Mouse (Mus musculus) layer of hippocampus, postnatal 36 days (tissue): ENCODE measurements at regions not wholly inside any gene's neighbourhood (a gene's known extent, or its start where the extent isn't known, plus 50 kb on each side); places are given as distances from the start of the nearest gene placed in this dataset.

Experiments used
- DNase-seq, 2 experiments: peaks; one replicate each; pipeline ENCODE4 v3.0.0; 2022

DNA sequence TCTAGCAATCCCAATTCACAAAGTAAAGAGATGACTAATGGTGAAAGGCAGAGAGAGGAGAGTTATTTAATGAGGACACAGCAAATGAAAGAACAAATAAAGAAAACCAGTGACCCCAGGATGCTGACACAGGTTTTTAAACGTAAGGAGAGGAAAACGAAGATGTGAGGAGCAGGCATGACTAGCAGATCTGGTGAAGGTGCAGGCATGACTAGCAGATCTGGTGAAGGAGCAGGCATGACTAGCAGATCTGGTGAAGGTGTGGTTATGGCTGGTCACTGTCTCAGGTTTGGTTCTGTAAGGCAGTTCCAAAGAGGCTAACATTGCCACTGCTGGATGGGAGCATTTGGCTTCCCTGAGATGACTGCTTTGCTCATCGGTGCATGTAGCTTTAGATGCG lies 57.0 kb downstream of the Mbl2 start:
- no peak for DNase-seq

DNA sequence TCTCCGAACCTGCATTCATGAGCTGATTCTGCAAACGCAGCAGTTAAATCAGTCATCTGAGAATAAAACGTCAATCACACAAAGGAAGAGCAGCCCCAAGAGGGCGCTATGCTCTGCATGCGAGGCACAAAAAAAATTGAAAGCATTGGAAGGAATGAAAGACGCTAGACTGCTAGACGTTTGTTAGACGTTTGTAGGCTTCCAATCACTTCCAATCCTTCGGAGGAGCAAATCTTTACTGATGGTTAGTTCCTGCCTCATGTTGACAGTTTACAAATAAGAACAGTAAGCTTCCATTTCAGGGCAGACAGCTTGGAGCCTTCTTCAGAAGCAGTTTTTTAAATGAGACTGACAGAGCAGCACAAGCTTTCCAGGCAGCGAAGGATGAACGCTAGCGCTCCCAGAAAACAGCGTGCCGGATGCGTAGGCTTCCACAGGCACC lies 62.5 kb downstream of the Mbl2 start:
- DNase-seq, result peak; percentile 9 to 22

DNA sequence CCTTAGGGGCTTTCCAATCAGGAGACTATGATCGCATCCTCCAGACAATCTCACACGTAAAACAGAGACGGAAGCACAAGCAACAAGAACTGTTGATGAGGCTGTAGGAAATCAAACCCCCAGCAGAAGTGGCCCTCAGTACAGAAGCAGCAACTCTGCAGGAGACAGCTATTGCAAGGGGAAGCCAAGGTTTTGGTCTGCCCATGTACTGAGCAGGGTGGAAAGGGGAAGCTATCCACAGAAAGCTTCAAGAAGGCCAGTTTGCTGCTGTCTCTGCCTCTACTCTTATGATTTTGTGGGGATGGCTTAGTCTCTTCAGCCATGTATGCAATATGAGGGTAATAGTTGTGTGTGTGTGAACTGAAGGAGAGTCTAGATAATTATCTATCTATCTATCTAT lies 63.3 kb downstream of the Mbl2 start:
- DNase-seq, result no peak

- no peak for DNase-seq
These were observed 66.8 kb downstream of the Mbl2 start for GRCm38 (mm10) chr19:30299536-30299935.

DNA sequence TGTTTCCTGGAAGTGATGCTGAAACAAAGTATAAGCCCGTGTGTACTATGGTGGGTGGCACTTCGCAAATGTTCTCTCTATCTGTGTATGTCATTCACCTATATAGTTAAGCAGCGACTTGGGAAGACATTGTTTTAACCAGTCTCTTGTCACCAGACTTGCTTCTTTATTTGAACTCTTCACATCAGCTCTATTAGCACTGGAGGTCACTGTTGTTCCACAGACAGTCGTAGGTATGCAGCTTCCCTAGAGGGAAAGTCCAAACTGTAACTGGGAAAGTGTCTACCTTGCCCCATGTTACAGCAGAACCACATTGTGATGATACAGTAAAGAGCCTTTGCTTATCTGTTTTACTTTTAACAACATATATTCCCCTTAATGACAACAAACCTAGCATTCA lies 69.5 kb downstream of the Mbl2 start:
- no peak for DNase-seq

GRCm38 (mm10) chr19:30306379-30306778 lies 73.6 kb downstream of the Mbl2 start:
- peak in 1 of 2 experiments; percentile 12 for DNase-seq

- no peak for DNase-seq
These were observed 74.2 kb downstream of the Mbl2 start for GRCm38 (mm10) chr19:30306919-30307318.

DNA sequence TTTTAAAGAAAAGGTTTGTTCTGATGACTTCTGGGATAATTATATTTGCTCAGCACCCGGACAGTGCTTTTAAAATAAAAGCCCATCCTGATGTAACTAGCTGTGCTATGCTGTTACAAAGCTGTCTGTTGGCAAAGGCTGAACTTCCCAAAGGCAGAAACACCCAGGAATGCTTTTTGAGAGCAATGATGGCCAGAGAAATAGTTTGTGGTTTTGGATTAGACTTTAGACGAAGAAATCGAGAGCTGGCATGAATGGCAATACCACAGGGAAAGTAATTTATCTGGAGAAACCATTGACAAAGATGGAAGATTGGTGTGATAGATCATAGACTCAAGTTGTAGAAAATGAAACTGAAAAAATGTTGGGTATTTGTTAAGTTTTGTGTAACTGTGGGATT lies 84.6 kb downstream of the Mbl2 start:
- DNase-seq, result no peak

GRCm38 (mm10) chr19:30327693-30328092 lies 95.0 kb downstream of the Mbl2 start:
- DNase-seq, result no peak

DNA sequence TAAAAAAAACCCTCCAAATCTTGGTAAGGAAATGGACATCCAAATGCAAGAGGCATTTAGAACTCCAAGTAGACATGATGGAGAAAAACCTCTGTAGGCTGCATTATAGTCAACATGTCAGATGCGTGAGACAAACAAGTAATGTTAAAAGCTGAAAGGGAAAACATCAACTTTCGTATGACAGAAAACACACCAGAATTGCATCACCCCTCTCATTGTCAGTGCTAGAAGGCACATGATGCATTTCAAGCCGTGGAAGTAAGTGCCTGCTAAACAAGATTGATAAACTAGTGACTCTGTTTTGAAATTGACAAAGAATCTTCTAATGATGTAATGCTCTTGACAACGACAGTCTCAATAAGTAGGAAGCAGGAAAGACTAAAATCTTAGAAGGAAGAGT lies 96.1 kb downstream of the Mbl2 start:
- no peak for DNase-seq

DNA sequence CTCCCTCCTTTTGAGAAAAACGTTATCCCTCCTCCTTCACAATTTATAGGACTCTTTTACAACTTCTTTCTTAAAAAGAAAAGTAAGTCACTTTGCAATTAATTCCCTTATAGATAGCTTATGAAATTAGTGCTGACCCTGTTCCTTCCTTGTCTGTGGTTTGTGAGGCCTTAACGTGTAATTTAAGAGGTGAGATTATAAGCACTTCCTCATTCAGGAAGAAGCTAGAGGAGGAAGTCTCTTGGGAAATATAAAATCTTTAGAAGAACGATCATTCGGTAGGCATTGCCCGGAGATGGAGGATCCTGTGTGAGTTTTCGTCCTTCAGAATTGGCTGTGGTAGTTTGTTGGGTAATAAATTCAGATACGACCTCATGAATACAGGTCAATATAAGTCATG lies 98.0 kb downstream of the Mbl2 start:
- DNase-seq, result no peak

GRCm38 (mm10) chr19:30331850-30332249 lies 99.1 kb downstream of the Mbl2 start:
- no peak for DNase-seq

DNA sequence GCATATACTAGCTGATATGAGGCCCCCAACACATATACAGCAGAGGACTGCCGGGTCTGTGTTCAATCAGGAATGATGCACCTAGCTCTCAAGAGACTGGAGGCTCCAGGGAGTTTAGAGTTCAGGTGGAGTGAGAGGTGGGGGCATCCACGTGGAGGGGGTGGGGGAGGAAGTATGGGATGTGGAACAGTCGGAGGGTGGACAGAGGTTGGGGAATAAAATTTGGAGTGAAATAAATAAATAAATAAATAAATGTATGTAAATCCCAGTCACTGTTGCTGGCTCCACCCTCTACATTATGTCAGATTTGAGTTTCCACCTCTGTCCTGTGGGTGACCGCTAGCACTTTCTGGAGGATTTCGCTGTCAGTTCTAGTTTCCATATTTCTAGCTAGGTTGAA lies 111.7 kb downstream of the Mbl2 start:
- DNase-seq, result no peak

DNA sequence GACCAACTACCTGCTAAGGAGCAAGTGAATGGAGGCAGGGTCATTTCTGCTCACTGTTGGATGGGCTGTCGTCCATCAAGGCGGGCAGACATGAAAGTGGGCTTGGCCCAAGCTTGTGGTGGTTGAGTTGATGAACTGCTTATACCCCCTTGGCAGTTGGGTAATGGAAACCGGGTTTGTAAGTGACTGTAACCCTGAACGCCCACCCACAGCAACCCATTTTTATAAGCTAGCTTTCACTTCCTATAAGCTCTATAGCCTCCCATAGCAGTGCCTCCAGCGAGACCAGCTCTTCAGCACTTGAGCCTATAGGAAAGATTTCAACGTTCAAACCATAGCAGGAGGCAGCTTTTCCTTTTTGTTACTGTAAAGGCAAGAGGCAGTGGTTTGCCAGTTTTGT lies 116.2 kb downstream of the Mbl2 start:
- DNase-seq, result no peak

DNA sequence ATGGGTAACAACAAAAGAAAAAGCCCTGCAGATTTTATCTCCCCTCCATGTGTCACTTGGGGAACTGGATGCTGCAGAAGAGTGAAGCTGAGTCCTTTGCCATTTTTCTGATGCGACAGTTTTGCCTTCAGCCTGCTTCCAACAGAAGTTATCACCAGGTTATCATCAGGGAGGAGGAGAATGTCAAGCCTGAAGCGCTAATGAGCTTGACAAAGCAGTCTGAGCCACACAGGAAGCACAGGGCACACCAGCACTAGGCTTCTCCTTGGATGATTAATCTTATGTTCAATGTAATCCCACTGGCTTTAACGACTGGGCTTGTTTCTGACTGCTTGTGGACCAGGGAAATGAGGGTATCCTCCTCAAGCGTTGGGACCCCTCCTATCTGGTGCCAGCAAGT lies 122.2 kb downstream of the Mbl2 start:
- no peak for DNase-seq

GRCm38 (mm10) chr19:30358961-30359360 lies 126.2 kb downstream of the Mbl2 start:
- DNase-seq, result no peak

GRCm38 (mm10) chr19:30371901-30372300 lies 139.2 kb downstream of the Mbl2 start:
- no peak for DNase-seq

DNA sequence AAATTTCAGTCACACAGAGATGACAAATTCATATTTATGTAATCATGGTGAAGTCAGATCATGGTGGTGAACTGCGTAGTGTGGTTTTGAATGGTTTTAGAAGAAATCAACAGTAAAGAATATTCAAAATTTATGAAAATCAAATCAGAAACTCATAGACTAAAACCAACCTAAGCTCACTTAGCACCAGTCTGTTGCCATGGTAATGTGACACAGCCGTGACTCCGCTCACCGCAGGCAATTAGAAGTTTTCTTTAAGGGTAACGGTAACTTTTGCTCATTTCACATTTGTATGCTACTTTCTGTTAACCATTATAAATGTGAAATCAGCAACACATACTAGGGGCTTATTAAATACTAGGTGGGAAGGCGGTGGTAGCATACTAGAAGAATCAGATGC lies 147.0 kb downstream of the Mbl2 start:
- no peak for DNase-seq

GRCm38 (mm10) chr19:30380515-30381206 lies 147.9 kb downstream of the Mbl2 start:
- DNase-seq, result no peak

GRCm38 (mm10) chr19:30393791-30394190 lies 155.7 kb downstream of the Dkk1 start:
- DNase-seq, result no peak

DNA sequence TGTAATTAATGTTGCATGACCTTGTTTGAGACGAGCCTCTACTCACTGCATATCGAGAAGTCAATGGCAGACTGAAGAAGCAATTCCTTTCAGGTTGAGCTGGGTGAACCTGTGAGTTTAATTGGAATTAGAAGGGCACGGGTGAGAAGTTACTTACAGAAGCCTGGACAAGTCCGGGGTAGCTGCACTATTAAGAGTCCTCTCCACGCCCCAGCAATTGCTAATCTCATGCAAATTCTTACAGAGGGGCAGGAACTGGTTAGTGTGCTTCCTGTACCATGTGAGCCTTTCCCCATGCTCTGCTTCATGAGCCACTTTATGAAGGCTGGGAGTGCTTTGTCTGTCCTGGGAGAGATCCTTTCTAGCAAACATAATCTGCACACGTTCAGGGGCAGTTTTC lies 142.5 kb downstream of the Dkk1 start:
- no peak for DNase-seq

DNA sequence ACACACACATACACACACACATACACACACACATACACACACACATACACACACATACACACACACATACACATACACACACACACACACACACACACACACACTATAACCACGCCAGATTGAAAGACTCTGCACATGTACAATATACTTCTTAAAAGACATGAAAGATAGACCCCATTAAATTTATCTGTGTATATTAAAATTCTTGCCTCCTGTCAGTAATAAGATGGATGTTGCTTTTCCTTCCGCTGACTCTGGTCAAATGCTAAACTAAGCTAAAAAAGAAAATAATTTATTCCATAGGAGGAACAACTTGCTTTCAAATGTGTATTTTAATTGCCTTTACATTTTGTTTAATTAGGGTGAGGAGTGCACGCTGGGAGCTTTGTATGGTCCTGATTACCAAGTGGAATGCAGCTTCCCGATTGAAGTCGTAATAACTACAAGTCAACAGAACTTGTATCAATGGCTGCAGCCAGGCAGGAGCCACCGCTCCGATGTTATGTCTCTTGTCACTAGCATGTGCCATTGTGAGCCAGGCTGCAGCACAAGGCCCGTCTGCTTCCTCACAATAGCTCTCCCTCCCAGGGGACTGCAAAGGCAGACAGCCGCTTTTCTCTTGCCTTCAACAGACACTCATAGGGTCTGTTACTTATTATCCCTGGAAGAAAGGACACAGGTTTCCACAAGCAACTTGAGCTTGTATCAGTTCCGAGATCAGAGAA lies 129.7 kb downstream of the Dkk1 start:
- no peak for DNase-seq

DNA sequence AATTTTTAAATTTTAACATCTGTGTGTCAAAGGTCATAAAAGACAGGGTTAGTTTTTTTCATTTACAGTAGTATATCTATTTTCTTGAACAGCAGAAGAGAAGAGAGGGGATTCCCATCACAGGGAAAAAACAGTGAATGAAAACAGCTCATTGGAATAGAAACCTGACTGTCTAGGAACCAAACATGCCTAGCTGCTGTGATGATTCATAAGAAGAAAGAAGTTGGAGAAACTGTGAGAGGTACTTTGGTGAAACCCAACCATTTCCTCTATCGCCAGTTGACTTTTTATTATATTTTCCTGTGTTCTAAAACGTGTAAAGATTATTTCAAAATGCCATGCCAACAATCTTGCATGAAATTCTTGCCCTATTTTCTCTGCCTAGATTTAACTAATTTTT lies 123.8 kb downstream of the Dkk1 start:
- no peak for DNase-seq

GRCm38 (mm10) chr19:30427484-30427883 lies 122.0 kb downstream of the Dkk1 start:
- no peak for DNase-seq
